ENCODE assay signal across 8 mouse cellular contexts in the genomic region with DNA sequence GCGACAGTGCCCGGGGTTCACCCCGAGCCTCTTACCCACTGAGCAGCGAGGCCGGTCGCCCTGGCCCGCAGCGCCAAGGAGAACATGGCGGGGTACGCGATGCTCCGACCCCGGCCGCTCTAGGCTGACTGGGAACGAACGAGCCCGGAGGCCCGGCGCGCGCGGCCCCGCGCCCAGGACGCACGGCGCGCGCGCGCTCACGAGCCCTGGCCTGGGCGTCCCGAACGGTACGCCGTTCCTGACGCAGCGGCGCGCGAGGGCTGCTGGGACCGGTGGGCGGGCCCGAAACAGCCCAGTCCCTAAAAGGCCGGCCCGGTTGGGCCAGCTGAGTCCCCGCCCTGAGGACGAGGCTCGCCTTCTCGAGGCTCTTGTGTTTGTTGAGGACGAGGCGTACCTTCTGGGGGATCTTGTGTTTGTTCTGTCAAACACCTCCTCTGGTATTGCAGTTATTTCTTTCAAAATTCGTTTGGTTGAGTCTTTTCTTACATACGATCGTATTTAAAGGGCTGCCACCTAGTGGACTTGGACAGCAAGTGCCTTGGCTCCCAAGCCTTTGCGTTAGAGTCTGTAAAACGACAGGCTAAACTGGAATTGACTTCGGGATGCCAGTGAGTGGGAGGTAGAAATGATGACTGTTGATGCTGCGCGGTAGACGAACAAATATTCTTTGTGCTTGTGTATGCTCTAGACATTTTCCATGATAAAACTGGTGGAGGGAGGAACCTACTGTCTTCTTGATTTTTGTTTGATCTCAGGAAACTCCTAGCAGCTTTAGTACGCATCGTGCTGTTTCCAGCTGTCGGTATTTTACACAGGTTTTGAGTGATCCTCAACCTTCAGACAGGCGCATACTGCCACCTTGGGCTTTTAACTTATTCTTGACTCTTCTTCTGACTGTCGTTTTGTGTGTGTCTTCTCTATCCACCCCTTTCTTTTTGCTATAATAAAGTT. TPM values are rescaled to one million over a fixed set of nuclear protein-coding genes. Genes with fewer than 3 reads are reported as not detected.
DNase-seq lines count a peak whose midpoint lies in the region; ATAC-seq lines count a peak whose summit lies in the region.

Gene Ndufv2 (minus strand): TSS at position 180 of the 951 bp plus-strand sequence.

- H3K4me3 ChIP-seq in hindbrain, embryonic 12.5 days = peak within 1 kb of the TSS; percentile 82

- H3K27me3 ChIP-seq in hindbrain, embryonic 12.5 days = no peaks in the 10 kb centered on the region

- peak; percentile 99 for ATAC-seq in hindbrain, embryonic 12.5 days (ENCODE audit: low FRiP score)

- H3K36me3 ChIP-seq in hindbrain, embryonic 12.5 days = no peaks in the 10 kb centered on the region

- 1% methylated on average over 62 of the region's 67 CpGs for WGBS in hindbrain, embryonic 12.5 days

- H3K4me1 ChIP-seq in hindbrain, embryonic 12.5 days = peaks cover 14% of the 10 kb centered on the region

- H3K4me2 ChIP-seq in hindbrain, embryonic 12.5 days (replicated peaks) = peak within 1 kb of the TSS; percentile 95

- H3K9ac ChIP-seq in hindbrain, embryonic 12.5 days = peak within 1 kb of the TSS; percentile 91

- H3K9me3 ChIP-seq in hindbrain, embryonic 12.5 days (replicated peaks) = no peaks in the 10 kb centered on the region

- DNase-seq in NIH3T3 (ENCODE audit: low read depth) = peak; percentile 100
- peak; percentile 93 for DNase-seq in cerebellum, adult 9-11 months
- DNase-seq in frontal cortex, postnatal 10 days (ENCODE audit: low spot score in 2 of 2) = peak; percentile 81 to 89
- DNase-seq in layer of hippocampus, postnatal 14 days (ENCODE audit: low spot score in 2 of 2) = peak; percentile 91 to 93
- peak; percentile 91 for DNase-seq in lung, postnatal 14 days
- DNase-seq in retina, postnatal 1 day = peak; percentile 98
- DNase-seq in urinary bladder, adult 18-20 months (ENCODE audit: low spot score in 2 of 2) = peak; percentile 81 to 87

- peak within 1 kb of the TSS; percentile 96 for H3K27ac ChIP-seq in hindbrain, embryonic 12.5 days

RNA-seq across cellular contexts. Expression of gene Ndufv2, which starts in this region (rescaled TPM):
- polyA plus RNA-seq in hindbrain, embryonic 12.5 days (2016; fragmentation: Nextera tagmentation; extraction: Ambion mirVana) = 265 and 282 TPM in 2 replicates
- 100 to 1,000 TPM; 252 to 265 TPM for total RNA-seq in layer of hippocampus, postnatal 14 days (2021)

Comparison
In these comparisons a context has a peak if more than half of its experiments do, and no peak if none do; other contexts are left out.
1. Peak in every context shown above with its lines: DNase-seq, ATAC-seq, H3K4me3 ChIP-seq and H3K27ac ChIP-seq.